Mouse (Mus musculus) C2C12 (cell line): Measurements from ENCODE around the gene Rai14.

Experiments
- CTCF ChIP-seq: IDR thresholded peaks from one replicate; pipeline ENCODE4 v1.5.1; 2011; ENCODE audit not compliant: control insufficient read depth, insufficient read depth, insufficient read length
- MAX ChIP-seq: IDR thresholded peaks from one replicate; pipeline ENCODE4 v1.6.1; 2011; ENCODE audit warnings: mild to moderate bottlenecking, control low read depth

- no peak for TF ChIP-seq CTCF
- no peak for TF ChIP-seq MAX
Measured at GRCm38 (mm10) chr15:10642419-10642818, 72.0 kb downstream of the Rai14 start.
